Mouse (Mus musculus): Measurements from ENCODE around the gene Chmp4b. TPM values are rescaled to one million over a fixed set of nuclear protein-coding genes. Genes with fewer than 3 reads are reported as not detected.
A peak's percentile ranks its signal among the peaks of the same experiment; 100 is the strongest.

Chmp4b gene
- total and polyA plus RNA-seq, 3 experiments, result 118 to 196 TPM; not detected in 1

DNA sequence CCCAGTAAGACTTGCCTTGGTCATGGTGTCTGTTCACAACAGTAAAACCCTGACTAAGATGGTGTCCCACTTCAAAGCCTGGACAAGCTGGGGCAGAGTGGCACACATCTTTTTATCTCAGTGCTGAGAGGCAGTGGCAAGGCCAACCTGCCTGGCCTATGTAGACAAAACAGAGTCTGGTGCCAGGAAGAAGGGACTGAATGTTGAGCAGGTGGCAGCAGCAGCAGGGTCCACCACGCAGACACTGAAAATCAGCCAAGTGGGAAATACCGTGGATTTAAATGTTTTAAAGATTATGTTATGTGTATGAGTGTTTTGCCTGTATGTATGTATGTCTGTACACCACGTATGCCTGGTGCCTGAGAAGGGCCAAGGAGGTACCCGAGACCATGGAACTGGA is 47.9 kb downstream of the Chmp4b start:
- Histone ChIP-seq H3K4me3 (ENCODE audit: control insufficient read depth in 1 of 2, insufficient read depth in 1 of 2, low read depth in 2 of 2, low read length in 2 of 2) (no peak overlapping the region), H3K9me3 (replicated peaks; ENCODE audit: insufficient read depth, low read length) (no peaks in the 10 kb centered on the region), H3K27me3 (ENCODE audit: control insufficient read depth in 1 of 2, insufficient read depth in 2 of 2, low read length in 2 of 2) (no peaks in the 10 kb centered on the region), H3K36me3 (ENCODE audit: control insufficient read depth in 1 of 2, insufficient read depth in 2 of 2, low read length in 2 of 2) (peaks cover 0 to 3% of the 10 kb centered on the region in 2 experiments; a peak in 1 of 4 replicates), H3K79me2 (ENCODE audit: control insufficient read depth, insufficient read depth, low read length, poor library complexity) (no peaks in the 10 kb centered on the region), H3K4me1 (ENCODE audit: control insufficient read depth in 1 of 2, insufficient read depth in 2 of 2, low read length in 2 of 2) (peaks cover 0 to 3% of the 10 kb centered on the region in 2 experiments; a peak in 1 of 4 replicates), H3K9ac (ENCODE audit: control insufficient read depth, low read depth, low read length, poor library complexity, severe bottlenecking) (no peak overlapping the region), H3K27ac (ENCODE audit: control insufficient read depth, low read depth, low read length) (no peak overlapping the region)
- DNase-seq (ENCODE audit: low read depth, low spot score), result no peak
- TF ChIP-seq TCF12 (IDR thresholded peaks at IDR 0.05; ENCODE audit: low read depth, low read length), result no peak
- no peak for TF ChIP-seq POLR2AphosphoS2 (IDR thresholded peaks at IDR 0.05; ENCODE audit: low read length)
- no peak for TF ChIP-seq POLR2A (IDR thresholded peaks at IDR 0.05; ENCODE audit: control insufficient read depth in 1 of 2, insufficient read depth in 1 of 2, low read depth in 1 of 2, low read length in 2 of 2, poor library complexity in 1 of 2)
- TF ChIP-seq USF1 (IDR thresholded peaks at IDR 0.05; ENCODE audit: low read depth, low read length), result no peak

DNA sequence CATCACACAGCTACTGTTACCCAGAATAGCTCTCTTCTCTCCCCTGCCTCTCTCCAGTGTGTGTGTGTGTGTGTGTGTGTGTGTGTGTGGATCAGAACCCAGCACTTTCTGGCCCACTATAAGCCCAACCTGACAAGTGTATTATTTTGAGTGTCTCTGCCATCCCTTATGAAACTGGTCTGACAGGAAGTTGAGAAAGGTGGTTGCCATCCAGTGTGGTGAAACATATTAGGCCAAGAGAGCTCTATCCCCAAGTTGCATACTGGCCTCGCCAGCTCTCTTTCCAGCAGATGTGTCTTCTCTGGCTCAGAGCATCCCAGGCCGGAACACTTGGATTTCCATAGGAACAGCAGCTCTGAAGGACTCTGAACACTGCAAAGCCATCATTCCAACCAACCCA is 48.7 kb downstream of the Chmp4b start:
- H3K36me3 ChIP-seq (ENCODE audit: control insufficient read depth in 1 of 2, insufficient read depth in 2 of 2, low read length in 2 of 2), result no peaks in the 10 kb centered on the region
- no peak overlapping the region for H3K9ac ChIP-seq (ENCODE audit: control insufficient read depth, low read depth, low read length, poor library complexity, severe bottlenecking)
- no peak overlapping the region for H3K4me3 ChIP-seq (ENCODE audit: control insufficient read depth in 1 of 2, insufficient read depth in 1 of 2, low read depth in 2 of 2, low read length in 2 of 2)
- peaks cover 0 to 3% of the 10 kb centered on the region in 2 experiments; a peak in 1 of 4 replicates for H3K4me1 ChIP-seq (ENCODE audit: control insufficient read depth in 1 of 2, insufficient read depth in 2 of 2, low read length in 2 of 2)
- no peak overlapping the region for H3K27ac ChIP-seq (ENCODE audit: control insufficient read depth, low read depth, low read length)
- H3K9me3 ChIP-seq (replicated peaks; ENCODE audit: insufficient read depth, low read length), result no peaks in the 10 kb centered on the region
- no peaks in the 10 kb centered on the region for H3K79me2 ChIP-seq (ENCODE audit: control insufficient read depth, insufficient read depth, low read length, poor library complexity)
- DNase-seq (ENCODE audit: low read depth, low spot score), result no peak
- TF ChIP-seq MAFK (IDR thresholded peaks at IDR 0.05; ENCODE audit: borderline replicate concordance, low read depth, low read length), result no peak
- no peak for TF ChIP-seq NRF1 (IDR thresholded peaks at IDR 0.05; ENCODE audit: insufficient read depth, low read depth, low read length, poor library complexity, severe bottlenecking)
- no peak for TF ChIP-seq MYB (IDR thresholded peaks at IDR 0.05; ENCODE audit: low read depth, low read length)
- TF ChIP-seq TBP (IDR thresholded peaks at IDR 0.05; ENCODE audit: low read depth, low read length), result no peak
- TF ChIP-seq TCF12 (IDR thresholded peaks at IDR 0.05; ENCODE audit: low read depth, low read length), result no peak
- TF ChIP-seq ETS1 (IDR thresholded peaks at IDR 0.05; ENCODE audit: low read depth, low read length), result no peak
- no peak for TF ChIP-seq BHLHE40 (IDR thresholded peaks at IDR 0.05; ENCODE audit: borderline replicate concordance, low read depth, low read length)
- H3K27me3 ChIP-seq (ENCODE audit: control insufficient read depth in 1 of 2, insufficient read depth in 2 of 2, low read length in 2 of 2), result no peaks in the 10 kb centered on the region

DNA sequence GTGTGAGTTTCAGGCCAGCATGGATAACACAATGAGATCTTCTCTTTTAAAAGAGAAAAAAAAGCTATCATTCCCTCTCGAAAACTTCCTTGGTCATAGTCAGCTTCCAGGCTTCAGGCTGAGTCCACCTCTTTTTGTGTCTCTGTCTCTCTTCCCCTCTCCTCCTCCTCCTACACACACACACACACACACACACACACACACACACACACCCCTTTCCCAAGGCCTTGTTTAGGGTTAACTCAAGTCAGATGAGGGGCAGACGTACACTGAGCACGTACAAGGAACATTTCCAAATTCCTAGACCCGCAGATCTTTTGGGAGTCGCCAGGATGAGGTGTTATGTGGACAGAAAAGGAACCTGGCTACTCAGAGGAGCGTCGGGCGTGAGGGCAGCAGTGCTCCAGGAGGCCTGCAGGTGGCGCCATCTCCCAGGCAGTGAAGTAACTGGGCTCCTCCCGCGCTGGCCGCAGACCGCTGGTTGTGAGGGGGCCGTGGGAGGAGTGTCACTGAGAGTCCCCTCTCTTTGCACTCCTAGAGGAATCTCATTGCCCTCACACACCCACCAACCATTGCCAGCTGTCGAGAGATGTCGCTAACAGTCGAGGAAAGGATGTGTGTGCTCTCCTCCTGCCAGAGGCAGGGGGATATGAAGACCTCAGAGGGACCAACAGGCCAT is 51.3 kb downstream of the Chmp4b start:
- Histone ChIP-seq H3K27me3 (ENCODE audit: control insufficient read depth in 1 of 2, insufficient read depth in 2 of 2, low read length in 2 of 2) (no peaks in the 10 kb centered on the region), H3K9ac (ENCODE audit: control insufficient read depth, low read depth, low read length, poor library complexity, severe bottlenecking) (0 out of 2 replicates have a peak overlapping the region, but pooled peaks have one; percentile 33), H3K36me3 (ENCODE audit: control insufficient read depth in 1 of 2, insufficient read depth in 2 of 2, low read length in 2 of 2) (no peaks in the 10 kb centered on the region), H3K79me2 (ENCODE audit: control insufficient read depth, insufficient read depth, low read length, poor library complexity) (no peaks in the 10 kb centered on the region), H3K27ac (ENCODE audit: control insufficient read depth, low read depth, low read length) (no peak overlapping the region), H3K4me1 (ENCODE audit: control insufficient read depth in 1 of 2, insufficient read depth in 2 of 2, low read length in 2 of 2) (peaks cover 0 to 3% of the 10 kb centered on the region in 2 experiments; a peak in 1 of 4 replicates), H3K9me3 (replicated peaks; ENCODE audit: insufficient read depth, low read length) (no peaks in the 10 kb centered on the region), H3K4me3 (ENCODE audit: control insufficient read depth in 1 of 2, insufficient read depth in 1 of 2, low read depth in 2 of 2, low read length in 2 of 2) (peak overlapping the region; percentile 34 to 44; a peak in 2 of 4 replicates)
- peak; percentile 84 for DNase-seq (ENCODE audit: low read depth, low spot score)
- TF ChIP-seq GABPA (IDR thresholded peaks at IDR 0.05; ENCODE audit: low read depth, low read length) (no peak), CTCF (IDR thresholded peaks at IDR 0.05 in 2 of 3, conservative IDR thresholded peaks at IDR 0.05 in 1 of 3; ENCODE audit: control insufficient read depth in 1 of 3, insufficient read depth in 1 of 3, low read depth in 2 of 3, low read length in 3 of 3, poor library complexity in 1 of 3, severe bottlenecking in 1 of 3) (peak; percentile 90 to 99 (median 93)), JUND (IDR thresholded peaks at IDR 0.05; ENCODE audit: low read depth, low read length) (no peak), RAD21 (IDR thresholded peaks at IDR 0.05; ENCODE audit: low read depth, low read length) (peak; percentile 84), SMC3 (IDR thresholded peaks at IDR 0.05; ENCODE audit: low read depth, low read length) (peak; percentile 70), ELF1 (IDR thresholded peaks at IDR 0.05; ENCODE audit: low read depth, low read length) (no peak), ZC3H11A (IDR thresholded peaks at IDR 0.05; ENCODE audit: low read depth, low read length) (peak; percentile 55), CHD1 (IDR thresholded peaks at IDR 0.05; ENCODE audit: low read depth, low read length) (no peak), NRF1 (IDR thresholded peaks at IDR 0.05; ENCODE audit: insufficient read depth, low read depth, low read length, poor library complexity, severe bottlenecking) (no peak)
